Mouse (Mus musculus) layer of hippocampus, adult 9-11 months (tissue): ENCODE data around the gene Gpr182.

Experiments used
- DNase-seq: peaks from one replicate; pipeline ENCODE4 v3.0.0; 2022

The Gpr182 gene

GRCm38 (mm10) chr10:127738151-127738882 lies 13.2 kb downstream of the Gpr182 start:
- DNase-seq, result no peak

- no peak for DNase-seq
Measured at GRCm38 (mm10) chr10:127737552-127737951, 14.0 kb downstream of the Gpr182 start.

GRCm38 (mm10) chr10:127736916-127737315 lies 14.6 kb downstream of the Gpr182 start:
- no peak for DNase-seq

GRCm38 (mm10) chr10:127736266-127736665 lies 15.3 kb downstream of the Gpr182 start:
- no peak for DNase-seq

DNA sequence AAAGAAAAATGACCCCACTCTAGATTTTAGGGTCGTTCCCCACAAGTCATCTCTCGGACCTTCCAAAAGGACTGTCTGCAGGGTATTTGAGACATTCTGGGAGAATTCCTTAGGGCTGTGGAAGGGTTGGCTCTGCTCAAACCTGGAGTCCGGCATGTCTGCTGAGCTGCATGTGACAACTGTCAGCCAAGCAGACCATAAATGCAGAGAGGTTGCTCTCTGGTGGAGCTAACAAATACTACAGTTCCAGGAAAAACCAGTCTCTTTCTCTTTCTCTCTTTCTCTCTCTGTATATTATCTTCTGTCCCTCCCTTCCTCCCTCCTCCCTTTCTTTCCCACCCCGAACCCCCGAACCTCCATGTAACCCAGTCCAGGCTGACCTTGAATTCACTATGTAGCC lies 17.1 kb downstream of the Gpr182 start:
- no peak for DNase-seq

DNA sequence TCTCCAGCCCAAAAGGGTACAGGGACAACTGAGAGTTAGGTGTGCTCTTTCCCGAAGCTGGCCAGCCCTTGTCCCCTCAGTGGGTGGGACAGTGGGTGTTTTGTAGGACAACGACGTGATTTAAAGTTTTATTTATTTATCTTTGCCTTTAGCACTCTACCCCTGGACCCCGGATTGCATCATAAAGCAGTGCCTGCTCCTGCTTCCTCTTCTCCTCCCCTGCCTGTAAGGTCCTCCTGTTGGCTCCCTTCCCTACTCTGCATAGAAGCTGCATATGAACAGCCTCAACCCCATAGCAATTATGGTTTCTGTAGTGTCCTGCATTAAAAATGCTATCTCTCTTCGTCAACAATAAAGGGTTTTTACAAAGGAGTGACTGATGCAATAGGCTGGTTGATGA lies 20.1 kb downstream of the Gpr182 start:
- no peak for DNase-seq

- no peak for DNase-seq
Measured at GRCm38 (mm10) chr10:127730933-127731310, 20.6 kb downstream of the Gpr182 start.

DNA sequence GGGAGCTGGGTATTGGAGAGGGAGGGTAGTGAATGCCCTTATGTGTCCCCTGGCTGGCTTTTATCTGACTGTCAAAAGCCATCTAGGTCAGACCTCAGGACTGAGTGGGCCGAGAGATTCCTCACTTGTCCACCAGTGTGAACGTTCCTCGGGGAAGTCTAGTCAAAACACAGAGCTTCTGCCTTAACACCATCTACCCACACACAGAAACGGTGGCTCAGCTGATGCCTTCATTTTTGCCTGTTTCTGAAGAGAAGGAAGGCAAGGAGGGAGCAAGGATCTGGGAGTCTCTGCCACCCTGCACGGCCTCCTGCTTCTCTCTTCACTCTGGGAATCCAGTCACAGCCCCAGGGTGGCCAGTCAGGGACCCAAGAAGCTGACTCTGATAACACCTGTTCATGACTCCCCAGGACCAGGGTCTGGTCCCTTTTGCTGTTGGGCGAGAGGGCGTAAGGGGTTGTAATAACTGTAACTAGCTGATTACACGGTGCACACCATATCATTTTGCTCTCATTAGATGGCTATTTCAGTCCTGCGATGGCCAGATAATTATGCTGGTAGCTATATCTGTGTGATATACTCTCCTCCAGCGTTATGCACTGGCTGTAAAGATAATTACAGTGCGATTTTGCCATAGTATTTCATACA lies 21.1 kb downstream of the Gpr182 start:
- no peak for DNase-seq

GRCm38 (mm10) chr10:127728437-127728836 lies 23.1 kb downstream of the Gpr182 start:
- no peak for DNase-seq

DNA sequence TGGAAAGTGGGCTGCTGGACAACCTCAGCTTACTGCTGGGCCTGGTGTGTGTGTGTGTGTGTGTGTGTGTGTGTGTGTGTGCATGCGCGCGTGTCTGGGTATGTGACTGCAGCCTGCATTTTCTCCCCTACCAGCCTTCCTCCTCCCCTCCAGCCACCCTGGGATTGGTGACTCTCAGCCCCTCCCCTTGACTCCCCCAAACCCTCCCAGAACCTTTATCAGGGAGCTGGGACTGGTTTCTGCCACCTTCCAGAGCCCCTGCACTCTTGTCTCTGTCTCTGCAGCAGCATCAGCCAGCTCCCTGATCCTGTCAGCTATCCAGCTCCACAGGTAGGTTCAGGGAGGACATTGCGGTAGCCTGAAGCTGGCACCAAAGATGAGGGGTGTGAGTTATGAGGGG lies 26.4 kb downstream of the Gpr182 start:
- DNase-seq, result no peak

DNA sequence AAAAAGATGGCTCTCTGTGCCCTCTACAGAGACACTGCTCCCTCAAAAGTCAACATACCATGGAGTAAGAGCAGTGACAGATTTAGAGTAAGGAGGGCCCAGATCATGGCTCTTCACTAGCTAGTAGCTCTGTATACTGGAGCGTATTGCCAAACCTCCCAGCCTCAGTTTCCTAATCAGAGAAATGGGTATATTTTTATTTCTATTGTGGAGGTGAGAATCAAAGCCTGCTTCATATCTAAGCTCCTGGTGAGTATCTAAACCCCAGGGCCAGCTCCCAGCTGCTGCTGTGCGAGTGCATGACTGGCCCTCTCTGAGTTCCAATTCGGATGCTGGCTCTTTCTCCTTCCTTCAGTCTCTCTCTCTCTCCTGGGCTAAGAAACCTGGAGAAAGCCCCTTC lies 27.4 kb downstream of the Gpr182 start, which contains the start of gene Tac2:
TSS of gene Tac2 (plus strand) at position 301 of the 400 bp plus-strand sequence.
- no peak for DNase-seq

GRCm38 (mm10) chr10:127721671-127722418 lies 29.7 kb downstream of the Gpr182 start:
- no peak for DNase-seq

DNA sequence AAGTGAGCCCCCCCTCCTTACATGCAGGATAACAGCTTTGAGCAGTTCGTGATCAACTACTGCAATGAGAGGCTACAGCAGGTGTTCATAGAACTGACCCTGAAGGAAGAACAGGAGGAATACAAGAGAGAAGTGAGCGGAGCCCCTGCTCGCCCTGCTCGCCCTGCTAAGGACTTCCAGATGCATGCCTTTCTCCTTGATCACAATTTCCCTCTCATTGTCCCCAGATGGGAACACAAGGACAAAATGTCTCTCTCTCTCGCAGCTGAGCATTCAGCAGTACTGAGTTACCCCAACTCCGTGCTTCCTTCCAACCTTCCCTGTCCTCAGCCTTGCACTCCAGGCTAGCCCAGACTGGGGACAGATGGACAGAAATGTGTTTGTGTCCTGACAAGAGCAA lies 38.8 kb downstream of the Gpr182 start:
- no peak for DNase-seq

DNA sequence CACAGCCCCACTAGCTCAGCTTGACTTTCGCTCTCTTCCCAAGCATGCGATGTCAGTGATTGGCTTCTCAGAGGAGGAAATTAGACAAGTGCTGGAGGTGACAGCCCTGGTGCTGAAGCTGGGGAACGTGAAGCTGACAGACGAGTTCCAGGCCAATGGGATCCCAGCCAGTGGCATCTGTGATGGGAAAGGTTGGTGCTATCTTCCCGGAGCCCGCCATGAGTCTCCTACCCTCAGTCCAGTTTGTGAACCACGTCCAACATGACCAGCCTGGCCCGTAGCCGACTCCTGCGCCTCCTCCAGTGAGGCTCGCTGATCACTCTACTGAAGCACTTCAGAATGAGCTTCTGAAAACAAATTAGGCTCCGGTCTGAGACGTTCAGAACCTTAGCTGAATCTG lies 41.2 kb downstream of the Gpr182 start:
- DNase-seq, result no peak

GRCm38 (mm10) chr10:127708850-127709370 lies 42.6 kb downstream of the Gpr182 start:
- DNase-seq, result no peak

GRCm38 (mm10) chr10:127707721-127708120 lies 43.8 kb downstream of the Gpr182 start:
- no peak for DNase-seq

DNA sequence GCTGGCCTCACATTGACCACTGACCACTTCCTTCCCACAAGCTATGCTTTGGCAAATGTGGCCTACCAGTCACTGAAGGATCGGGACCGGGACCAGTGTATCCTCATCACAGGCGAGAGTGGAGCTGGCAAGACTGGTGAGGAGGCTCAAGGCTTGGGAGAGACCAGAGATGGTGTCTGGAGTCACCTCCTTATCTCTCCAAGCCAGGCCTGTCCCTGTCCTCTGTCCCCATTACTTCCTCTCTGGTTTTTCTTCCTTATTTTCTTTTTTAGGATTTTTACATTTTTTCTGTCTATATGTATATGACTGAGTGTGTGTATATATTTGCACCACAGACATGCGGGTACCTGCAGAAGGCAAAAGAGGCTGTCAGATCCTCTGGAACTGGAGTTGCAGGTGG lies 45.7 kb downstream of the Gpr182 start:
- DNase-seq, result no peak

- DNase-seq, result no peak
Measured at GRCm38 (mm10) chr10:127704766-127705220, 46.7 kb downstream of the Gpr182 start, which contains the start of gene Myo1a. TSS of gene Myo1a (plus strand) at chr10:127705170.

DNA sequence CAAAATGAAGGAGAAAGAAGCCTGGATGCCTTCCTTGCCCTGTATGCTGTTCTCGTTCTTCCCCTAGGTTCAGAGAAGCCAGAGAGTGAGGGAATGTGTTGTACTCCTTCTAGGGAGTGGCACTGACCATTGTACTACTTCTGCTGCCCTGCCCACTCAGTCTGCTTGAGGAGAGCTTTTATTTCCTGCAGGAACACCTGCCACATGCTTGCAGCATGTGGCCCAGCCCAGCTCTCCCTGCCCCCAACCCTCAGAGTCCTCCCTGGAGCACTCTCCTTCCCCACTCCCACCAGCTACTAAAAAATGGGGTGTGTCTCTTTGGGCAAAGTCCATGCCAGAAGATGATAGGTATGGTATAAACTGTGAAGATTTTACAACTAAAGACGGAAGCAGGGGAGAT lies 47.2 kb downstream of the Gpr182 start:
- DNase-seq, result no peak

GRCm38 (mm10) chr10:127703299-127703698 lies 48.2 kb downstream of the Gpr182 start:
- DNase-seq, result no peak

DNA sequence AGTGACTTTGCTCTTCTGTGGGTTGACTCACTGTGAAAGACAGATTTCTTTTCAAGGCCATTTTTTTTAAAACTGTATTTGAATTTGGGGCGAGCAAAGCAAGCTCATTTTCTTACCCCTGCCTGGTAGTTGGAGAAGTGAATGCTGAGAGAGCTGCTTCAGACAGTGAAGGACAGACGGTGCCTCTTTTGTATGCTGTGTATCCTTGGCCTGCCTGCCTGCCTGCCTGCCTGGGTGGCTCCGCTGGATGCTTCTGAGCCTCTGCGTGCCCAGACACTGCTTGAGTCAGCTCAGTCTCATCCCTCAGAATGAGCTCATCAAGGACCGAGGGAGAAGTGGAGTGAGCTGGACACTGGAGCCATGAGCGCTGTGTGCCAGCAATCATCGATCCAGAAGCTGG lies 52.6 kb downstream of the Gpr182 start:
- no peak for DNase-seq
